Mouse (Mus musculus) brain, adult 2 months (tissue): ENCODE data around the gene Olfr741.

ENCODE experiments used
- DNase-seq: peaks from one replicate; pipeline ENCODE4 v3.0.0; 2011; ENCODE audit warnings: low read depth, low spot score

Olfr741 gene

GRCm38 (mm10) chr14:50472438-50472837 lies at the start of gene Olfr741:
Gene Olfr741 (plus strand): TSS chr14:50472738.
- no peak for DNase-seq

- DNase-seq, result no peak
These were observed 27.3 kb upstream of the Olfr741 start, which contains the start of gene Olfr740 for GRCm38 (mm10) chr14:50445245-50445644. Gene Olfr740 (plus strand): TSS chr14:50445545.

DNA sequence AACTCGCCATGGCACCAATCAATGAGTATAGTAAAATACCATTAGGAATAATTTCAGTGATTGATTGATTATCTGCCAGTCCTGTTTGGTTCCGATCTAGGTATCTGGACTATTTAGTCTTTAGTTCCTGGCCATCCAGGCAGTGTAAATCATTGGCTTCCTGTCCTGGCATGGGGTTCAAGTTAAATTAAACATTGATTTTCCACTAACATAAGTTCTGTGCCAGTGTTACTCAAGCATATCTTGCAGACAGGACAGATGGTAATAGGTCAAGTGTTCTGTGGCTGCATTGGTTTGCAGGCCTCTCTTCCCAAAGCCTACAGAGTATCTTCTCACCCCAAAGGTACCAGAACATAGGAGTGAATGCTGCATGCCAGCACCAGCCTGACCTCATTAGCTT lies 5.9 kb downstream of the Olfr741 start:
- no peak for DNase-seq

GRCm38 (mm10) chr14:50503300-50503699 lies 30.8 kb downstream of the Olfr741 start, which contains the start of gene Olfr742:
Gene Olfr742 (plus strand): TSS chr14:50503600.
- DNase-seq, result no peak

GRCm38 (mm10) chr14:50521539-50521938 lies 49.0 kb downstream of the Olfr741 start, which contains the start of gene Olfr743:
Gene Olfr743 (plus strand): TSS chr14:50521839.
- DNase-seq, result no peak
